ENCODE assay signal across 8 mouse cellular contexts in genomic region chr2:119034656-119035396, GRCm38 (mm10). TPM values are rescaled to one million over a fixed set of nuclear protein-coding genes. Genes with fewer than 3 reads are reported as not detected.
A peak's percentile ranks its signal among the peaks of the same experiment; 100 is the strongest.
DNase-seq lines count a peak whose midpoint lies in the region; ATAC-seq and TF ChIP-seq lines count a peak whose summit lies in the region.

Gene Rpusd2, plus strand, starts transcription at chr2:119034790.

- peak; percentile 57; the same call in 1 of the 2 replicates for TF ChIP-seq EP300 in ES-Bruce4 (IDR thresholded peaks at IDR 0.05; ENCODE audit: insufficient read depth, low read depth, low read length)
- TF ChIP-seq EP300 in liver, postnatal 0 days (IDR thresholded peaks at IDR 0.05; ENCODE audit: low read depth): no peak

- intact Hi-C loops in heart, postnatal 10 days (cut with DNase I): loop anchor here (5.0 kb wide), 1 partner anchor 252 kb away; the partner anchor contains the start of gene Vps18

- H3K27ac ChIP-seq in ES-Bruce4 (ENCODE audit: insufficient read depth, low read length): peak within 1 kb of the TSS; percentile 22; the same call in 1 of the 2 replicates
- peak within 1 kb of the TSS; percentile 91 for H3K27ac ChIP-seq in forebrain, embryonic 13.5 days
- peak within 1 kb of the TSS; percentile 69 for H3K27ac ChIP-seq in liver, postnatal 0 days (ENCODE audit: low read depth)
- peak within 1 kb of the TSS; percentile 89 for H3K27ac ChIP-seq in neural tube, embryonic 14.5 days (ENCODE audit: low read depth, low read length)

- peaks cover 23% of the 10 kb centered on the region for H3K36me3 ChIP-seq in ES-Bruce4 (ENCODE audit: control insufficient read depth, insufficient read depth, low read length, poor library complexity, severe bottlenecking)
- H3K36me3 ChIP-seq in forebrain, embryonic 13.5 days (ENCODE audit: poor library complexity, severe bottlenecking): peaks cover 26% of the 10 kb centered on the region
- peaks cover 19% of the 10 kb centered on the region for H3K36me3 ChIP-seq in liver, postnatal 0 days (replicated peaks; ENCODE audit: insufficient read depth, low read length)
- H3K36me3 ChIP-seq in neural tube, embryonic 14.5 days (ENCODE audit: control insufficient read depth, insufficient read depth, low read length): peaks cover 16% of the 10 kb centered on the region

- H3K4me2 ChIP-seq in forebrain, embryonic 13.5 days: peak within 1 kb of the TSS; percentile 83
- H3K4me2 ChIP-seq in liver, postnatal 0 days (ENCODE audit: low read depth, low read length): peak within 1 kb of the TSS; percentile 83
- H3K4me2 ChIP-seq in neural tube, embryonic 14.5 days (ENCODE audit: low read depth, low read length): peak within 1 kb of the TSS; percentile 80

- H3K9me3 ChIP-seq in ES-Bruce4 (replicated peaks; ENCODE audit: control insufficient read depth, insufficient read depth, low read length, poor library complexity, severe bottlenecking): no peaks in the 10 kb centered on the region
- H3K9me3 ChIP-seq in forebrain, embryonic 13.5 days (replicated peaks): no peaks in the 10 kb centered on the region
- no peaks in the 10 kb centered on the region for H3K9me3 ChIP-seq in liver, postnatal 0 days (ENCODE audit: low read length)
- H3K9me3 ChIP-seq in neural tube, embryonic 14.5 days (ENCODE audit: control insufficient read depth, low read length): no peaks in the 10 kb centered on the region

- peak; percentile 95 to 97 for DNase-seq in heart, postnatal 10 days
- DNase-seq in large intestine, adult 2 months (ENCODE audit: low read depth, low spot score): peak; percentile 94
- peak; percentile 96 for DNase-seq in liver, postnatal 0 days
- peak; percentile 94 for DNase-seq in testis, postnatal 10 days (ENCODE audit: low spot score)

- H3K27me3 ChIP-seq in ES-Bruce4 (ENCODE audit: control insufficient read depth, insufficient read depth, low read length, poor library complexity, severe bottlenecking): no peaks in the 10 kb centered on the region
- H3K27me3 ChIP-seq in forebrain, embryonic 13.5 days: peaks cover 11% of the 10 kb centered on the region; the same call in 1 of the 2 replicates
- H3K27me3 ChIP-seq in liver, postnatal 0 days (ENCODE audit: insufficient read depth, low read length): no peaks in the 10 kb centered on the region
- no peaks in the 10 kb centered on the region for H3K27me3 ChIP-seq in neural tube, embryonic 14.5 days (ENCODE audit: control insufficient read depth, insufficient read depth, low read length)

- H3K9ac ChIP-seq in ES-Bruce4 (ENCODE audit: low read depth, poor library complexity, severe bottlenecking): peak within 1 kb of the TSS; percentile 84
- H3K9ac ChIP-seq in forebrain, embryonic 13.5 days: peak within 1 kb of the TSS; percentile 87
- H3K9ac ChIP-seq in liver, postnatal 0 days (replicated peaks): peak within 1 kb of the TSS; percentile 73
- peak within 1 kb of the TSS; percentile 82 for H3K9ac ChIP-seq in neural tube, embryonic 14.5 days (replicated peaks; ENCODE audit: low read depth, low read length)

- H3K4me3 ChIP-seq in ES-Bruce4 (ENCODE audit: low read depth, low read length): peak within 1 kb of the TSS; percentile 90
- peak within 1 kb of the TSS; percentile 88 for H3K4me3 ChIP-seq in forebrain, embryonic 13.5 days
- peak within 1 kb of the TSS; percentile 64 for H3K4me3 ChIP-seq in liver, postnatal 0 days (ENCODE audit: low read depth, low read length)
- H3K4me3 ChIP-seq in neural tube, embryonic 14.5 days (ENCODE audit: low read depth, low read length): peak within 1 kb of the TSS; percentile 91

- under 1% methylated on average over 49 of the region's 49 CpGs for WGBS in forebrain, embryonic 13.5 days
- WGBS in large intestine, adult 2 months: under 1% methylated on average over 49 of the region's 49 CpGs
- under 1% methylated on average over 48 of the region's 49 CpGs for WGBS in liver, postnatal 0 days (ENCODE audit: insufficient replicate concordance)
- under 1% methylated on average over 49 of the region's 49 CpGs for WGBS in neural tube, embryonic 14.5 days

- peak; percentile 81 for TF ChIP-seq POLR2A in ES-Bruce4 (IDR thresholded peaks at IDR 0.05; ENCODE audit: insufficient read depth, low read length)

- peak; percentile 20 for TF ChIP-seq CTCF in ES-Bruce4 (IDR thresholded peaks at IDR 0.05; ENCODE audit: low read depth, low read length)
- TF ChIP-seq CTCF in liver, postnatal 0 days (IDR thresholded peaks at IDR 0.05; ENCODE audit: low read depth): peak; percentile 67

- ATAC-seq in cerebellum, adult (ENCODE audit: insufficient number of reproducible peaks, low FRiP score, low TSS enrichment): peak; percentile 93
- ATAC-seq in forebrain, embryonic 13.5 days: peak; percentile 98
- ATAC-seq in liver, postnatal 0 days: peak; percentile 99
- ATAC-seq in neural tube, embryonic 14.5 days (ENCODE audit: low read depth): peak; percentile 97

- H3K4me1 ChIP-seq in ES-Bruce4 (ENCODE audit: control insufficient read depth, insufficient read depth, low read length): no peaks in the 10 kb centered on the region
- H3K4me1 ChIP-seq in forebrain, embryonic 13.5 days: peaks cover 17% of the 10 kb centered on the region
- peaks cover 5% of the 10 kb centered on the region for H3K4me1 ChIP-seq in liver, postnatal 0 days (ENCODE audit: insufficient read depth)
- peaks cover 8% of the 10 kb centered on the region for H3K4me1 ChIP-seq in neural tube, embryonic 14.5 days (ENCODE audit: control insufficient read depth, insufficient read depth, low read length)

RNA-seq across cellular contexts. Expression of gene Rpusd2, which starts in this region (rescaled TPM):
- 16.2 and 16.8 TPM in 2 replicates for polyA plus RNA-seq in ES-Bruce4 (2011; ENCODE audit: insufficient read depth, insufficient read length, low read depth, missing spikeins)
- polyA plus RNA-seq in forebrain, embryonic 13.5 days (2015; fragmentation: Nextera tagmentation; extraction: Ambion mirVana): 7.3 and 7.7 TPM in 2 replicates
- 1 to 10 TPM; 5.6 TPM for total RNA-seq in heart, postnatal 10 days (2021)
- polyA plus RNA-seq in large intestine, adult 2 months (2012; rRNA removed): 2.3 and 4.0 TPM in 2 replicates
- polyA plus RNA-seq in liver, postnatal 0 days (2015; fragmentation: Nextera tagmentation; extraction: Ambion mirVana): 1.3 and 2.1 TPM in 2 replicates
- 4.1 and 4.4 TPM in 2 replicates for polyA plus RNA-seq in neural tube, embryonic 14.5 days (2014; fragmentation: Nextera tagmentation; extraction: Ambion mirVana)

Comparison
In these comparisons a context has a peak if more than half of its experiments do, and no peak if none do; other contexts are left out.
1. Peak in every context shown above with its lines: DNase-seq, ATAC-seq, H3K4me3 ChIP-seq and H3K27ac ChIP-seq.
2. H3K27ac ChIP-seq: peak in every context shown above with its lines; median percentile 91 in forebrain, embryonic 13.5 days; 89 in neural tube, embryonic 14.5 days; 69 in liver, postnatal 0 days; 22 in ES-Bruce4.